Mouse (Mus musculus): ENCODE data around the gene Map2k4. TPM values are rescaled to one million over a fixed set of nuclear protein-coding genes. Genes with fewer than 3 reads are reported as not detected.

The Map2k4 gene
- polyA plus RNA-seq, 1 experiment from 2014 or later = 68.7 TPM

DNA sequence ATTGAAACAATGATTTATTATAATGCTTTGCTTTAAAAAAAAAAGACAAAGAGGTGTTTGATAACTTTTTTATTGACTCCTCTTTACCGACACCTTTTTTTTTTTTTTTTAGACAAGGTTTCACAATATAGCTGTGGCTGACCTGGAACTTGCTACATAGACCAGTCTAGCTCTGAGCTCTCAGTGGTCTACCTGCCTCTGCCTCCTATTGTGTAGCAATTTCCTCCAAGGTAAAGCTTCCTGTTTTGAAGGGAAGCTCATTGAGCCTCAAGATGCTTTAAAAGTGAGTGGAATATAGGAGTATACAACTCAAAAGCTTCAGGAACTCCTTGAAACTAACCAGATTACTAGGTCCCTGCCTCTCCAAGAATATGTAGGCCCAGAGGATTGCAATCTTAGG is 7.8 kb upstream of the Map2k4 start:
- Histone ChIP-seq H3K4me3 (no peak overlapping the region), H3K9ac (no peak overlapping the region), H3K36me3 (no peaks in the 10 kb centered on the region), H3K9me3 (replicated peaks) (no peaks in the 10 kb centered on the region), H3K4me1 (no peaks in the 10 kb centered on the region), H3K4me2 (replicated peaks) (no peak overlapping the region), H3K27me3 (no peaks in the 10 kb centered on the region), H3K27ac (no peak overlapping the region)
- no peak for ATAC-seq (ENCODE audit: low FRiP score)
- 96% methylated on average over 1 of the region's 1 CpGs for WGBS

DNA sequence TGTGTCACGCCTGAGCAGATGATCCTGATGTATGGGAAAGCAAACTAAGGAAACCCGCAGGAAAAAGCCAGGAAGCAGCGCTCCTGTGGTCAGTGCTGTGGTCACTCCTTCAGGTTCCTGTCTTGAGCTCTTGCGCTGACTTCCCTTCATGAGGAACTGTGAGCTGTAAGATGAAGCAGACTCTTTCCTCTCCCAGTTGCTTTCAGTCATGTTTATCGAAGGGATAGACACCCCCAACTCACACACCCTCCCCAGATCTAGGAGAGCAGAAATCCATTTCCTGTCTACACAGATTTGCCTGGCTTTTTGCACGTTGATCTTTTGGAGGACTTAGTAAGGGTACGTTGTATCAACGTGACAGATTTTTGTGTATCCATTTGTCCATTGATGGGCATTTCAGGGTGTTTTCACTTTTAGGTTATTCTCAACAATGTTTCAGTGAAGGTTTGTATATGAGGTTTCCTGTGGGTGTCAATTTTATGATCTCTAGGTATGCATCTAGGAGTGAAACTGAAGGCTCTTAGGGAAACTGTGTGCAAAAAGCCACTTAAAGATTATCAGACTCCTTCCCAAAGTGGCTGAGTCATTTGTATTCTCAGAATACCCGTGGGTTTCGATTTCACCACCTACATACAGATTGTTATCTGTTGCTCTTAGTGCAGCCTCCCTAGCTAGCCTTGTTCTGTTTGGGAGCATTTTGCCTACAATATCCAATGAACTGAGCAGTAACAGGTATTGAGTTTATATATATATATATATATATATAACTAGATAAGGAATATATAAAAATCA is 6.5 kb upstream of the Map2k4 start:
- Histone ChIP-seq H3K9ac (no peak overlapping the region), H3K9me3 (replicated peaks) (no peaks in the 10 kb centered on the region), H3K4me1 (no peaks in the 10 kb centered on the region), H3K4me2 (replicated peaks) (no peak overlapping the region), H3K36me3 (no peaks in the 10 kb centered on the region), H3K27ac (no peak overlapping the region), H3K4me3 (no peak overlapping the region), H3K27me3 (no peaks in the 10 kb centered on the region)
- ATAC-seq (ENCODE audit: low FRiP score) = no peak
- WGBS = 77% methylated on average over 10 of the region's 10 CpGs

DNA sequence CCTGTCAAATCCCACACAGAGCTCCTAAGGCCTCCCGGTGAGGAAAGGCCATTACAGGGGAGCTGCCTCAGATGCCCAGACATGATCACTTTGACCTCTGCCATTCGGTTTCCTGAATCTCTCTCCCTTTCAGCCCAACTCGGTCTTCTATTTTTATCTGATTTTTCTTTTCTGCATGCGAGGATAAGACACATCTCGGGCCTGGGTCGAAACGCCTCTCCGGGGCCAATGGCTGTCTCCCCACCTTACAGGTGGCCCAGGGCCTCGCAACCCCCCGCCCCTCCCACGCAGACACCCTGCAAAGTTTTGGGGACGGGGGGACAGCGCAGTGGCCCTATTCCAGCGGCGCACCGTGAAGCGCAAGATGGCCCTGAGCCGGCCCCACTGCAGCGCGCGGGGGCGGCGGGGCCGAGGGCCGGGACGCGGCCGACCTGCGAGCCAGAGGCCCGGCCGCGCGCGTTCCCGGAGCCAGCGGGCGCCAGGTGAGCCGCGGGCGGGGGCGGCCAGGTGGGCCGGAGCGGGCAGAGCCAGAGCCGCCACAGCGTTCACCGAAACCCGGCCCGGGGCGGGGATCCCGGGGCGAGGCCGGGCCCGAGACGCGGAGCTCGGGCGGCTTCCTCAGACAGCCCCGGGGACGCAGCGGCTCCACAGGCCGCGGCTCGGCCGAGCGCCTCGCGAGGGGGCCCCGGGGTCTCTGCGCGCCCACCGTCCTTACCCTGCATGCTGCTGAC is 511 bp downstream of the Map2k4 start:
- ATAC-seq (ENCODE audit: low FRiP score) = peak; percentile 92
- under 1% methylated on average over 60 of the region's 71 CpGs for WGBS
- H3K9me3 ChIP-seq (replicated peaks) = no peaks in the 10 kb centered on the region

DNA sequence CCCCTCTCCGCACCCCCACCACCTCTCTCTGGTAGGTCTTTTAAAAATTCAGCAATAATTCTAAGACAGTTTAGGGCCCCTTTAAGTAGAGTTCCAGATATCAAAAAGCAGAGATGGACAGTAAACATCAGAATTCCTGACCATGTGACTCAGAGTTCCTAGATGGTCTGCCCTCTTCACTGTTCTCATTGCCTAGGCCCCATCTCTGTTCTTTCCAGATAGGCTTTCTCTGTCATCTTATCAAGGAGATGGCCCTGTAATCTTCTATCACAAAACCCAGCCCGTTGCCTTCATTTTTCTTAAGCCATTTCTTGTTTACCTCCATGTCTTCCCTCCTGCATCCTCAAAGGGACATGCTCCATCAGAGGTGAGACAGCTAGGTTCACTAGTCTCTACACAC is 1.9 kb downstream of the Map2k4 start:
- Histone ChIP-seq H3K27ac (no peak overlapping the region), H3K4me1 (peaks cover 16% of the 10 kb centered on the region), H3K9ac (no peak overlapping the region), H3K4me2 (replicated peaks) (peak overlapping the region; percentile 79), H3K27me3 (no peaks in the 10 kb centered on the region), H3K4me3 (no peak overlapping the region), H3K9me3 (replicated peaks) (no peaks in the 10 kb centered on the region), H3K36me3 (no peaks in the 10 kb centered on the region)
- 86% methylated on average over 2 of the region's 2 CpGs for WGBS
- ATAC-seq (ENCODE audit: low FRiP score) = no peak

More for the DNA sequence above, 511 bp downstream of the Map2k4 start:
- Histone ChIP-seq H3K4me1 (peaks cover 16% of the 10 kb centered on the region), H3K9ac (peak overlapping the region; percentile 99), H3K4me2 (replicated peaks) (peak overlapping the region; percentile 79), H3K4me3 (peak overlapping the region; percentile 97), H3K27ac (peak overlapping the region; percentile 92), H3K27me3 (no peaks in the 10 kb centered on the region), H3K36me3 (no peaks in the 10 kb centered on the region)

DNA sequence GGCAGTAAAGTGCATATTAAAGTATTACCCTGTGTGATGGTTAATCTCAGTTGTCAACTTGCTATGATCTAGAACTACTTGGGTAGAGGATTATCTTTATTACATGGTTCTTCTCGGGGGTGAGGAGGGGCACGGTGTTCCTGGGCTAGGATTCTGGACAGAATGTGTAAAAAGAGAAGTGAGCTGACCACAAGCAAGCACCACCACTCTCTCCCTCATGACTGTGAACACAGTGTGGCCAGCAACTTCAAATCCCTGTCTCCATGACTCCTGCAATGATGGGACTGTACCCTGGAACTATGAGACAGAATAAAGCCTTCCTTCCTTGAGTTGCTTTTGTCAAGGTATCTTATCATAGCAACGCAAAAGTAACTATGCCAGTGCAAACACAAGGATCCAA is 6.5 kb downstream of the Map2k4 start:
- 95% methylated on average over 3 of the region's 3 CpGs for WGBS

DNA sequence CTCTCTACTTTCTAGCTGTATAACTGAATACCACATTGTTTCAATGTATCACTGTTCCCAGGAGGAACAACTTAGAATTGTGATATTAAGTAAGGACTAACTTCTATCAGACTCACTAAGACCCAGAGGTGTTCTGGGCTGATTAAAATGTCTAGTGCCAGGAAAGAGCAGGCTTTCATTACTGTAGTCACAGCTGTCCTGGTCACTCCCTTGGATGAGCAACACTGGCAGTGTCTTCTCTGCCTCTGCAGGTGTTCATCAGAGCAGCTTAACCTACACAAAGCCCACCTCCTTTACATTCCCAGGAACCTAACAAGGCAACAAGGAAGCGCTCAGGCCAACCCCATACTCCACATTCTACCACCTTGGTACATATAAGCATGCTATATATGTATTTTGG is 8.5 kb downstream of the Map2k4 start:
- H3K9me3 ChIP-seq (replicated peaks) = no peaks in the 10 kb centered on the region
- peaks cover 11% of the 10 kb centered on the region; the same call in 1 of the 2 replicates for H3K36me3 ChIP-seq
- H3K27me3 ChIP-seq = no peaks in the 10 kb centered on the region
- peaks cover 7% of the 10 kb centered on the region; the same call in 1 of the 2 replicates for H3K4me1 ChIP-seq
- no peak for ATAC-seq (ENCODE audit: low FRiP score)
- H3K27ac ChIP-seq = no peak overlapping the region
- no peak overlapping the region for H3K9ac ChIP-seq
- 100% methylated on average over 1 of the region's 1 CpGs for whole genome bisulfite sequencing
- no peak overlapping the region for H3K4me3 ChIP-seq
- no peak overlapping the region for H3K4me2 ChIP-seq (replicated peaks)

More for the DNA sequence above, 6.5 kb downstream of the Map2k4 start:
- Histone ChIP-seq H3K4me1 (peaks cover 16% of the 10 kb centered on the region), H3K27me3 (no peaks in the 10 kb centered on the region), H3K27ac (no peak overlapping the region), H3K36me3 (peaks cover 11% of the 10 kb centered on the region; the same call in 1 of the 2 replicates), H3K4me2 (replicated peaks) (no peak overlapping the region), H3K9me3 (replicated peaks) (no peaks in the 10 kb centered on the region), H3K4me3 (no peak overlapping the region), H3K9ac (no peak overlapping the region)
- ATAC-seq (ENCODE audit: low FRiP score) = no peak

DNA sequence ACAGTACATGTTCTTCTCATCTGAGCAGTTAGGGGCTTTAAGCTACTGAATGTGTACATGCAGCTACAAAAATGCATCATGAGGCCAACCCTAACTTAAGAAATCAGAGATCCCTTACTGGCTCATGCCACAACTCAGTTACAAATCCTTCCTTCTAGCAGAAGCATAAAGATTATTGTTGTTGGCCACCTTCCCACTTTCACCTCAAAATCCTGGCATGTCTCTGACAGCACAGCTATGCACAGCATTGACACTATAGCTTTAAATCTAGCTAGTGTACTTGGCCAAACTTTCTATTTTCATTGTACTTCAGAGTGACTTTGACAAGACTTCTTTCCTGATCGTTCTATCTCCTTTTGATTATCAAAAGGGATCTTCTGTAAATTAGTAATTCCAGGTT is 9.0 kb downstream of the Map2k4 start:
- WGBS = 89% methylated on average over 1 of the region's 1 CpGs
- no peak for ATAC-seq (ENCODE audit: low FRiP score)
- Histone ChIP-seq H3K4me1 (peaks cover 7% of the 10 kb centered on the region; the same call in 1 of the 2 replicates), H3K27ac (no peak overlapping the region), H3K4me2 (replicated peaks) (no peak overlapping the region), H3K4me3 (no peak overlapping the region), H3K9me3 (replicated peaks) (no peaks in the 10 kb centered on the region), H3K27me3 (no peaks in the 10 kb centered on the region), H3K9ac (no peak overlapping the region), H3K36me3 (peaks cover 11% of the 10 kb centered on the region; the same call in 1 of the 2 replicates)

DNA sequence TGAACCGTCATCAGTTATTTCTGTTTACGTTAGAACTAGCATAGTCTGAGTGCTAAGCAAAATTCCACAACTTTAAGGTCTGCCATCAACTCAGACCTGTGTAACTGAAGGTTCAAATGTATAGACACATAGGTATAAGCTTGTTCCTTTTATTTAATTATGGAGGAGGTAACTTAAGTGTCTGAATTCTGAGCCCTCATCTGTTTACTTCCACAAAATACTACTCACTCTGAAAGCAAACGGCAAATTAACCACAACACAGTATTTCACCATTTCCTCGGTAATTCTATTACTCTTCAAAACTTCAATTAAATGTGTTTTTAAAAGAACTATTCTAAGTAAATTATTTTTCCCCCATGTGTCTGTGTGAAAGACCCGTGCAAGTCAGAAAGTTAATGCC is 10.3 kb downstream of the Map2k4 start:
- no peak overlapping the region for H3K4me3 ChIP-seq
- no peak for ATAC-seq (ENCODE audit: low FRiP score)
- peaks cover 7% of the 10 kb centered on the region; the same call in 1 of the 2 replicates for H3K4me1 ChIP-seq
- no peaks in the 10 kb centered on the region for H3K27me3 ChIP-seq
- H3K4me2 ChIP-seq (replicated peaks) = no peak overlapping the region
- no peaks in the 10 kb centered on the region for H3K9me3 ChIP-seq (replicated peaks)
- WGBS = 85% methylated on average over 5 of the region's 5 CpGs
- H3K27ac ChIP-seq = no peak overlapping the region
- H3K9ac ChIP-seq = no peak overlapping the region
- peaks cover 11% of the 10 kb centered on the region; the same call in 1 of the 2 replicates for H3K36me3 ChIP-seq

DNA sequence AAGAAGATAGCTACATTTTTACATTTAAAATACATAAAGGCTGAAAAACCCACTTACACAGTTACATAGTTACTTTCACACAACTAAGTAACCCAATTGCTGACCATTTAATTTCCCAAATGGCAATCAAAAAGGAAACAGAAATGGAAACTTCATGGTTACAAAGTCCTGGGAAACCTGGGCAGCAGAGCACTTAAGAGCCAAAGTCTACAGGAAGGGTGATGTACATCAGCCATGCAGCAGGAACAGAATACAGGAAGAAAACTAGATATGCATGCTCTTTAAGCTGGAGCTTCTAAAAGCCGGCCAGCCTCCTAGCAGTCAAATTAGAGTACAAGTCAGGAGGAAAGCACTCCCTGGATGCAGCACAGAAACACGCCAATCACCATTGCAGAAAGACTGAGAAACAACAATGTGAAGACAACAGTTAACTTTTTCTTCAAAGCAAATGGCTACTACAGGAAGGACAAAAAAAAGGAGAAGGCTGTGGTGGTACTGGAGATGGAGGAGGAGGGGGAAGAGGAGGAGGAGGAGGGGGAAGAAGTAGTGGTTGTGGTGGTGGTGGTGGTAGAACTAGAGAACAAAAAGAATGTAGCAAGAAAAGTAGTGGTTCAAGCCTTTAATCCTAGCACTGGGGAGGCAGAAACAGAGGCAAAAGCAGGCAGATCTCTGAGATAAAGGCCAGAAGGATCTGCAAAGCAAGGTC is 11.0 kb downstream of the Map2k4 start:
- Histone ChIP-seq H3K27ac (0 out of 2 replicates have a peak overlapping the region, but pooled peaks have one; percentile 3), H3K4me1 (peaks cover 7% of the 10 kb centered on the region; the same call in 1 of the 2 replicates), H3K4me3 (no peak overlapping the region), H3K9me3 (replicated peaks) (no peaks in the 10 kb centered on the region), H3K36me3 (peaks cover 11% of the 10 kb centered on the region; the same call in 1 of the 2 replicates), H3K4me2 (replicated peaks) (no peak overlapping the region), H3K9ac (no peak overlapping the region), H3K27me3 (no peaks in the 10 kb centered on the region)
- ATAC-seq (ENCODE audit: low FRiP score) = no peak
- 68% methylated on average over 2 of the region's 2 CpGs for WGBS

DNA sequence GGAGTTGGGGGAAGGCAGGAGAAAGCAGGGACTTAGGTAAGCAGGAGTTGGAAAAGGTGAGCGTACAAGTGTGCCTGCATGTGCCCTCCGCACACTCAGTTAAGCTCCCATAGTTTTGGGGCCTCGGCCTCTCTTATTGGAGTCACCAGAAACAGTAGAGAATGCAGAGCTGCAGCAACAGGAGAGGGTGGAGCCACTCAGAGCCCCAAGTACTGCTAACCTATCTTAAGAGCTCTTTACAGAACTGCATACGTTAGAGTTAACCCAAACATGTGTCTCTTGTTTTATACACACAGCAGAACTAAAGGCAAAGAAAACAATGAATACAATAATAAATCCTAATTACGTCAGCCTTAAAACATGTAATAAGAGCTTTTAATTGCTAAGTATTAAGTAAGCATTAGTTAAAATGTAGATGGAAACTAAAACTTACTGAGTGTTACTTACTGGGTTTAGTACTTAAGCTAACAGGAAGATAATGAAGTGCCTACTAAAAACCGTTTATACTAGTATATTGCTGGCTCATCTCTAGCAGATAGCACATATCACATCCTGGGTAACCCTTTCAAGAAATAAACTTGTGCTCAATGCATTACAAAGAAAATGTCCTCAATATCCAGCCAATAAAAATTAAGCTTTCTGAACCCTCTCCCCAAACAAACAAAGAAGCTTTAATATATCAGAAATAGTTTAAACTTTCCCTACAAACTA is 14.0 kb downstream of the Map2k4 start:
- no peaks in the 10 kb centered on the region for H3K36me3 ChIP-seq
- H3K9ac ChIP-seq = no peak overlapping the region
- peaks cover 9% of the 10 kb centered on the region; the same call in 1 of the 2 replicates for H3K4me1 ChIP-seq
- no peaks in the 10 kb centered on the region for H3K27me3 ChIP-seq
- no peak for ATAC-seq (ENCODE audit: low FRiP score)
- 84% methylated on average over 6 of the region's 6 CpGs for WGBS
- no peak overlapping the region for H3K4me3 ChIP-seq
- H3K27ac ChIP-seq = no peak overlapping the region
- H3K4me2 ChIP-seq (replicated peaks) = no peak overlapping the region
- no peaks in the 10 kb centered on the region for H3K9me3 ChIP-seq (replicated peaks)

DNA sequence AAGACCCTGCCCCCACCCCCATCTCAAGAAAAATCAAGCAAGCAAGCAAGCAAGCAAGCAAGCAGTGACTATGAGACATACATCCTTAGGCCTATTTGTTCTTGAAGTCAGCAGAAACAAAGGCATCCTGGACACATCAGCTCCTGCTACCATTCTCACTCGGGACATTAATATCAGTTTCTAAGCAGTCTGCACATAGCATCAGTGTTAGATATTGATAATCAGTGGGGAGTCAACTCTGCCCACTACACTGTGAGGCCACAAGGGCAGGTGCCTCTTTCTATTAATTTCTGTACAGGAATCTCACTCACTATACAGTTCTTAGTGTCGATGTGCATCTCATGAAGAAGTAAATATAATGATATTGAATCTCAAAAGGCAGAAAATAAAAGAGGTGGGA is 14.6 kb downstream of the Map2k4 start:
- Histone ChIP-seq H3K27me3 (no peaks in the 10 kb centered on the region), H3K4me3 (no peak overlapping the region), H3K9ac (no peak overlapping the region), H3K4me1 (peaks cover 9% of the 10 kb centered on the region; the same call in 1 of the 2 replicates), H3K9me3 (replicated peaks) (no peaks in the 10 kb centered on the region), H3K27ac (no peak overlapping the region), H3K4me2 (replicated peaks) (no peak overlapping the region), H3K36me3 (no peaks in the 10 kb centered on the region)
- ATAC-seq (ENCODE audit: low FRiP score) = no peak
- WGBS = 83% methylated on average over 2 of the region's 2 CpGs

Measured in hindbrain, embryonic 12.5 days (tissue).